Mouse (Mus musculus): Measurements from ENCODE around the gene Palmd. TPM values are rescaled to one million over a fixed set of nuclear protein-coding genes. Genes with fewer than 3 reads are reported as not detected.

The Palmd gene
- polyA plus RNA-seq, 1 experiment from 2014 or later: 16.1 TPM

DNA sequence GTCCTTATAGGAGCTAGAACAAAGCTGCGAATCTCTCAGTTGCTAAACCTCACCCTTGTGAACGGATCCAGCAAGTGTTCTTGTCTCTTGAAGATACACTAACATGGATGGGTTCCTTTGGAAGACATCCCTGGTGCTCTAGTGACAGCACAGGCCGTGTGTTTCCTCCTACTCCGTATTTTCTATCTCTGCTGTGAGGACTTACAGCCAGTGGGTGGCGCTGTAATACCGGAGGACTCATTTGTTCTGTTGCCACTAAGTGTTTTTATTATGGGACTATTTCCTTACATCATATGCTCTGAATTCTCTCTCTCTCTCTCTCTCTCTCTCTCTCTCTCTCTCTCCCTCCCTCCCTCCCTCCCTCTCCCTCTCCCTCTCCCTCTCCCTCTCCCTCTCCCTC, 64.6 kb downstream of the Palmd start:
- Histone ChIP-seq H3K9me3 (ENCODE audit: low read length) (no peaks in the 10 kb centered on the region), H3K4me3 (ENCODE audit: low read depth, low read length) (no peak overlapping the region), H3K9ac (replicated peaks; ENCODE audit: low read depth) (no peak overlapping the region), H3K27ac (ENCODE audit: low read length) (no peak overlapping the region), H3K4me2 (replicated peaks; ENCODE audit: low read depth, low read length) (no peak overlapping the region), H3K36me3 (ENCODE audit: insufficient read depth, low read length) (no peaks in the 10 kb centered on the region), H3K27me3 (replicated peaks; ENCODE audit: insufficient read depth, low read length) (no peaks in the 10 kb centered on the region), H3K4me1 (ENCODE audit: insufficient read depth, low read depth, low read length) (no peaks in the 10 kb centered on the region)
- WGBS: 16% methylated on average over 6 of the region's 6 CpGs
- TF ChIP-seq EP300 (IDR thresholded peaks at IDR 0.05) (no peak), CTCF (IDR thresholded peaks at IDR 0.05) (peak; percentile 92)
- DNase-seq (ENCODE audit: low spot score) (peak; percentile 87), ATAC-seq (peak; percentile 40; the same call in 1 of the 2 replicates)

GRCm38 (mm10) chr3:116892872-116893271, 75.9 kb downstream of the Palmd start:
- Histone ChIP-seq H3K27ac (ENCODE audit: low read length) (no peak overlapping the region), H3K36me3 (ENCODE audit: insufficient read depth, low read length) (no peaks in the 10 kb centered on the region), H3K4me3 (ENCODE audit: low read depth, low read length) (no peak overlapping the region), H3K9me3 (ENCODE audit: low read length) (no peaks in the 10 kb centered on the region), H3K4me2 (replicated peaks; ENCODE audit: low read depth, low read length) (no peak overlapping the region), H3K4me1 (ENCODE audit: insufficient read depth, low read depth, low read length) (no peaks in the 10 kb centered on the region), H3K27me3 (replicated peaks; ENCODE audit: insufficient read depth, low read length) (no peaks in the 10 kb centered on the region), H3K9ac (replicated peaks; ENCODE audit: low read depth) (no peak overlapping the region)
- TF ChIP-seq EP300 (IDR thresholded peaks at IDR 0.05) (no peak), CTCF (IDR thresholded peaks at IDR 0.05) (no peak)
- 69% methylated on average over 9 of the region's 9 CpGs for WGBS
- DNase-seq (ENCODE audit: low spot score) (no peak), ATAC-seq (no peak)

DNA sequence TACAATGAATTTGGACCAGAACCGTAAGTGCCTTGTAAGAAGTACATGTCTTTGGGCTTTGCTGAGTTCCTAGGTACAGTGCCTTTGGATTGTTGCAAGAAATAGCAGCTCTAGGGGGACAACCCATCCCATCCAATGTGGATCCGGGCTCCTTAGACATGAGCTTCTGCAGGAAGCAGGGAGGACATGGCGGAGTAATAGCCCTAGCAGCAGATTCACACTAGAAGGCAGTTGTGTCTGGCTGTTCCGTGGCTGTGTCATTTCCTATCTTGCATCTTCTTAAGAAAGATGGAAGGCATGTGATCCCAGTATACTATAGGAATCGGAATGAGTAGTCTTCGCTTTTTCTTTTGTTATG, 76.6 kb downstream of the Palmd start:
- no peaks in the 10 kb centered on the region for H3K9me3 ChIP-seq (ENCODE audit: low read length)
- H3K36me3 ChIP-seq (ENCODE audit: insufficient read depth, low read length): no peaks in the 10 kb centered on the region
- WGBS: 95% methylated on average over 6 of the region's 6 CpGs
- H3K27me3 ChIP-seq (replicated peaks; ENCODE audit: insufficient read depth, low read length): no peaks in the 10 kb centered on the region
- no peak overlapping the region for H3K27ac ChIP-seq (ENCODE audit: low read length)
- no peak overlapping the region for H3K4me3 ChIP-seq (ENCODE audit: low read depth, low read length)
- no peak overlapping the region for H3K4me2 ChIP-seq (replicated peaks; ENCODE audit: low read depth, low read length)
- TF ChIP-seq CTCF (IDR thresholded peaks at IDR 0.05) (no peak), EP300 (IDR thresholded peaks at IDR 0.05) (no peak)
- H3K4me1 ChIP-seq (ENCODE audit: insufficient read depth, low read depth, low read length): no peaks in the 10 kb centered on the region
- ATAC-seq (no peak), DNase-seq (ENCODE audit: low spot score) (no peak)
- no peak overlapping the region for H3K9ac ChIP-seq (replicated peaks; ENCODE audit: low read depth)

- TF ChIP-seq CTCF (IDR thresholded peaks at IDR 0.05) (no peak), EP300 (IDR thresholded peaks at IDR 0.05) (no peak)
- Histone ChIP-seq H3K4me2 (replicated peaks; ENCODE audit: low read depth, low read length) (no peak overlapping the region), H3K4me1 (ENCODE audit: insufficient read depth, low read depth, low read length) (no peaks in the 10 kb centered on the region), H3K9ac (replicated peaks; ENCODE audit: low read depth) (no peak overlapping the region), H3K9me3 (ENCODE audit: low read length) (no peaks in the 10 kb centered on the region), H3K36me3 (ENCODE audit: insufficient read depth, low read length) (no peaks in the 10 kb centered on the region), H3K27ac (ENCODE audit: low read length) (no peak overlapping the region), H3K27me3 (replicated peaks; ENCODE audit: insufficient read depth, low read length) (no peaks in the 10 kb centered on the region), H3K4me3 (ENCODE audit: low read depth, low read length) (no peak overlapping the region)
- WGBS: 90% methylated on average over 17 of the region's 17 CpGs
- DNase-seq (ENCODE audit: low spot score) (no peak), ATAC-seq (no peak)
Observed at GRCm38 (mm10) chr3:116891436-116892205, 77.2 kb downstream of the Palmd start.

DNA sequence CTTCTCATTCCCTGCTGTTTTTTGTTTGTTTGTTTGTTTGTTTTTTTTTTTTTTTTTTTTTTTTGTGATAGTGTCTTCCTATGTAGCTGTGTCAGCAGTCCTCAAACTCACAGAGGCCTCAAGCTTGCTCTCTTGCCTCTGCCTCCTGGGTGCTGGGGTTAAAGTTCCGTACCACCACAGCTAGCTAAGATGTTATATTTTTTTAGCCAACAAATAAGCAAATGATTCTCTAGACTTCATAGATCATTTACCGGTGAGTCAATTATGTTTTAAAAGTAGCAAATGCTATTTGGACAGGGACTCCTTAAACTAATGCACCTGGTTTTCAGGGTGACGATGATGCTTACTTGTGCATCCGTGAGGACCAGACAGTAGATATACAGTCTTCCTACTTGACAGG, 78.2 kb downstream of the Palmd start:
- Histone ChIP-seq H3K36me3 (ENCODE audit: insufficient read depth, low read length) (no peaks in the 10 kb centered on the region), H3K27ac (ENCODE audit: low read length) (no peak overlapping the region), H3K27me3 (replicated peaks; ENCODE audit: insufficient read depth, low read length) (no peaks in the 10 kb centered on the region), H3K9me3 (ENCODE audit: low read length) (no peaks in the 10 kb centered on the region), H3K4me3 (ENCODE audit: low read depth, low read length) (no peak overlapping the region), H3K9ac (replicated peaks; ENCODE audit: low read depth) (no peak overlapping the region), H3K4me2 (replicated peaks; ENCODE audit: low read depth, low read length) (no peak overlapping the region), H3K4me1 (ENCODE audit: insufficient read depth, low read depth, low read length) (no peaks in the 10 kb centered on the region)
- 95% methylated on average over 4 of the region's 4 CpGs for WGBS
- no peak for TF ChIP-seq EP300 (IDR thresholded peaks at IDR 0.05)
- TF ChIP-seq CTCF (IDR thresholded peaks at IDR 0.05): no peak
- DNase-seq (ENCODE audit: low spot score) (no peak), ATAC-seq (no peak)

- H3K4me1 ChIP-seq (ENCODE audit: insufficient read depth, low read depth, low read length): no peaks in the 10 kb centered on the region
- no peak overlapping the region for H3K27ac ChIP-seq (ENCODE audit: low read length)
- TF ChIP-seq CTCF (IDR thresholded peaks at IDR 0.05): no peak
- no peak for TF ChIP-seq EP300 (IDR thresholded peaks at IDR 0.05)
- DNase-seq (ENCODE audit: low spot score): no peak
- no peaks in the 10 kb centered on the region for H3K27me3 ChIP-seq (replicated peaks; ENCODE audit: insufficient read depth, low read length)
- no peaks in the 10 kb centered on the region for H3K36me3 ChIP-seq (ENCODE audit: insufficient read depth, low read length)
- no peak for ATAC-seq
- H3K4me3 ChIP-seq (ENCODE audit: low read depth, low read length): no peak overlapping the region
- no peaks in the 10 kb centered on the region for H3K9me3 ChIP-seq (ENCODE audit: low read length)
- 84% methylated on average over 7 of the region's 7 CpGs for WGBS
- no peak overlapping the region for H3K4me2 ChIP-seq (replicated peaks; ENCODE audit: low read depth, low read length)
- no peak overlapping the region for H3K9ac ChIP-seq (replicated peaks; ENCODE audit: low read depth)
Observed at GRCm38 (mm10) chr3:116889358-116889757, 79.4 kb downstream of the Palmd start.

Measured in lung, postnatal 0 days (tissue).